Mouse (Mus musculus) testis, adult 2 months (tissue): ENCODE data around the gene Nsun2. TPM values are rescaled to one million over a fixed set of nuclear protein-coding genes. Genes with fewer than 3 reads are reported as not detected.
"Not testable (repeated sequence)": the region's sequence is repeated elsewhere in the genome, so short reads cannot be mapped to it uniquely, and the experiment has no call there.

Experiments used
- H3K27ac ChIP-seq: fragments of 200-500 bp; 2 replicates; pipeline ENCODE4 v1.5.1; 2012; ENCODE audit warnings: low read depth, low read length; ENCODE audit not compliant: control insufficient read depth, insufficient read depth
- H3K27me3 ChIP-seq: fragments of 200-500 bp; 2 replicates; pipeline ENCODE4 v1.6.1; 2012; ENCODE audit warnings: mild to moderate bottlenecking, low read length, moderate library complexity; ENCODE audit not compliant: control insufficient read depth, insufficient read depth
- H3K36me3 ChIP-seq: fragments of 200-500 bp; 2 replicates; pipeline ENCODE4 v1.6.1; 2012; ENCODE audit warnings: mild to moderate bottlenecking, low read length; ENCODE audit not compliant: control insufficient read depth, insufficient read depth
- H3K4me1 ChIP-seq: fragments of 200-500 bp; 2 replicates; pipeline ENCODE4 v1.6.1; 2012; ENCODE audit warnings: low read length; ENCODE audit not compliant: control insufficient read depth, insufficient read depth
- H3K4me3 ChIP-seq: fragments of 200-500 bp; 2 replicates; pipeline ENCODE4 v1.5.1; 2012; ENCODE audit warnings: low read depth, mild to moderate bottlenecking, low read length, moderate library complexity, mixed read lengths; ENCODE audit not compliant: control insufficient read depth
- CTCF ChIP-seq: fragments of 200-500 bp; IDR thresholded peaks from 2 replicates; pipeline ENCODE4 v1.5.1; 2012; ENCODE audit warnings: low read depth, mild to moderate bottlenecking, inconsistent platforms, low read length, moderate library complexity; ENCODE audit not compliant: control insufficient read depth, insufficient read depth, insufficient replicate concordance
- POLR2A ChIP-seq: fragments of 200-500 bp; IDR thresholded peaks from 2 replicates; pipeline ENCODE4 v1.6.1; 2012; ENCODE audit warnings: low read depth, mild to moderate bottlenecking, inconsistent platforms, low read length, moderate library complexity; ENCODE audit not compliant: control insufficient read depth
- polyA plus RNA-seq: library from polyadenylated mRNA; depleted of rRNA; stranded (reverse); fragments of >200 nt; gene quantifications from 2 replicates; pipeline ENCODE4 v1.2.3, GENCODE M21; 2012

The Nsun2 gene
- polyA plus RNA-seq, 1 experiment: 182 TPM

DNA sequence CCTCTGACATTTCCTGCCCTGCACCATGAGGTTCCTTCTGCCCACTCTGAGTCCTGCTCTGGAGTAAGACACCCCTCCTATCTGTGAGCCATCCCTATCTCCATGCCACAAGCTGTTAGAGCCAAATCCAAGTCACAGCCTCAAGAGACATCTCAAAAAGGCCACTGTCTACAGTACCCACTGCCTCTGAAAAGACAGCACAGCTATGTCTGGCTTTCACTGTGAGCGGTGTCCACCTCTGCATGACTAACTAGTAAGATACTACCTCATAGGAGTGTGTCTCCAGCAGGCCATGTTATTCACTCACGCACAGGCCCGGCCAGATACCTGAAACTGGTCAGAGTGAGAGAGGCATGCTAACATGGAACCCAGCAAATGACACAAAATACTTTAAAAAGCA is 94.4 kb downstream of the Nsun2 start:
- Histone ChIP-seq H3K27ac (no peak overlapping the region), H3K4me1 (no peaks in the 10 kb centered on the region), H3K36me3 (peaks cover 8% of the 10 kb centered on the region), H3K4me3 (no peak overlapping the region), H3K27me3 (no peaks in the 10 kb centered on the region)
- no peak for TF ChIP-seq CTCF
- TF ChIP-seq POLR2A: no peak

- no peaks in the 10 kb centered on the region for H3K27me3 ChIP-seq
- H3K4me3 ChIP-seq: no peak overlapping the region
- H3K36me3 ChIP-seq: peaks cover 18% of the 10 kb centered on the region
- TF ChIP-seq CTCF (no peak), POLR2A (no peak)
- H3K27ac ChIP-seq: no peak overlapping the region
- no peaks in the 10 kb centered on the region for H3K4me1 ChIP-seq
Observed at GRCm38 (mm10) chr13:69630576-69630975, 97.0 kb downstream of the Nsun2 start.

DNA sequence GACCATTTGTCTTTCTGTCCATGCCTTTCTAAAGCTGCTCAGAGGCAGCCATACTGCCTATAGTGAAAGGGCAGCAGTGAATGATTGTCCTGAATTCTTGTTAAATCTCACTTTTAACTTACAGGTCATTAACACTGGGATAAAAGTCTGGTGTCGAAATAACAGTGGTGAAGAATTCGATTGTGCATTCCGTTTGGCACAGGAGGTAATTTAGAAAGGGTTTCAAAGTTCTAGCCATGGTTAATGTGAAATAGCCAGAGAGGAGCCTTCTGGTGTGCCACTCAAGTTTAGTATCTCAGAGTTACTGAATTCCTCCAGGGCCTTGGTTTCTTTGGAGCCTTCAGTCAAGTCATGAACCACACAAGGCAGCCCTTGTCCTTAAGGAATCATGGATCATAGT is 97.6 kb downstream of the Nsun2 start:
- Histone ChIP-seq H3K36me3 (peaks cover 18% of the 10 kb centered on the region), H3K4me3 (no peak overlapping the region), H3K4me1 (no peaks in the 10 kb centered on the region), H3K27me3 (no peaks in the 10 kb centered on the region), H3K27ac (no peak overlapping the region)
- TF ChIP-seq POLR2A (no peak), CTCF (no peak)

- H3K4me1 ChIP-seq: no peaks in the 10 kb centered on the region
Observed at GRCm38 (mm10) chr13:69631659-69632058, 98.1 kb downstream of the Nsun2 start.

DNA sequence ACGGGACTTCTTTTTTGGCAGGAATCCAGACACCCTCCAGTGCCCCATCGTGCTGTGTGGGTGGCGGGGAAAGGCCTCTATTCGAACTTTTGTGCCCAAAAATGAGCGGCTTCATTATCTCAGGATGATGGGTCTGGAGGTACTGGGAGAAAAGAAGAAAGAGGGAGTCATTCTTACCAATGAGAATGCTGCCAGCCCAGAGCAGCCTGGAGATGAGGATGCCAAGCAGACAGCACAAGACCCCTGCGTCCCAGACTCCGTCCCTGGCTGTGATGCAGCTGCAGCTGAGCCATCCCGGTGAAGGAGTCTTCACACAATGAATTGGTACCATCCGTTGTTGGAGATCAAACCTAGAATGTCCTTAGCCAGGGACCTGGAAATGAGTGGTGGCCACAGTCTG is 100.0 kb downstream of the Nsun2 start:
- no peaks in the 10 kb centered on the region for H3K4me1 ChIP-seq
- TF ChIP-seq POLR2A: no peak
- TF ChIP-seq CTCF: no peak
- no peak overlapping the region for H3K27ac ChIP-seq
- H3K4me3 ChIP-seq: no peak overlapping the region
- H3K36me3 ChIP-seq: peaks cover 15% of the 10 kb centered on the region
- H3K27me3 ChIP-seq: no peaks in the 10 kb centered on the region

More at GRCm38 (mm10) chr13:69631659-69632058, 98.1 kb downstream of the Nsun2 start:
- TF ChIP-seq POLR2A (no peak), CTCF (no peak)
- Histone ChIP-seq H3K27me3 (no peaks in the 10 kb centered on the region), H3K36me3 (peaks cover 18% of the 10 kb centered on the region), H3K27ac (no peak overlapping the region), H3K4me3 (no peak overlapping the region)

GRCm38 (mm10) chr13:69633988-69634387 is 100.4 kb downstream of the Nsun2 start:
- H3K4me1 ChIP-seq: no peaks in the 10 kb centered on the region
- H3K36me3 ChIP-seq: peaks cover 15% of the 10 kb centered on the region
- no peaks in the 10 kb centered on the region for H3K27me3 ChIP-seq
- H3K27ac ChIP-seq: no peak overlapping the region
- no peak overlapping the region for H3K4me3 ChIP-seq
- TF ChIP-seq POLR2A (no peak), CTCF (no peak)

GRCm38 (mm10) chr13:69635836-69636235 is 102.3 kb downstream of the Nsun2 start:
- H3K4me3 ChIP-seq, H3K4me1 ChIP-seq, H3K27me3 ChIP-seq, H3K27ac ChIP-seq: not testable (repeated sequence)
- peaks cover 15% of the 10 kb centered on the region for H3K36me3 ChIP-seq

- TF ChIP-seq CTCF (no peak), POLR2A (no peak)
- Histone ChIP-seq H3K36me3 (peaks cover 15% of the 10 kb centered on the region), H3K4me3 (no peak overlapping the region), H3K27me3 (no peaks in the 10 kb centered on the region), H3K4me1 (no peaks in the 10 kb centered on the region), H3K27ac (no peak overlapping the region)
Observed at GRCm38 (mm10) chr13:69636375-69636774, 102.8 kb downstream of the Nsun2 start.
